Mouse (Mus musculus): ENCODE measurements around the gene Bag6. TPM values are rescaled to one million over a fixed set of nuclear protein-coding genes. Genes with fewer than 3 reads are reported as not detected.

Gene Bag6
- polyA plus RNA-seq, 1 experiment = 271 TPM

DNA sequence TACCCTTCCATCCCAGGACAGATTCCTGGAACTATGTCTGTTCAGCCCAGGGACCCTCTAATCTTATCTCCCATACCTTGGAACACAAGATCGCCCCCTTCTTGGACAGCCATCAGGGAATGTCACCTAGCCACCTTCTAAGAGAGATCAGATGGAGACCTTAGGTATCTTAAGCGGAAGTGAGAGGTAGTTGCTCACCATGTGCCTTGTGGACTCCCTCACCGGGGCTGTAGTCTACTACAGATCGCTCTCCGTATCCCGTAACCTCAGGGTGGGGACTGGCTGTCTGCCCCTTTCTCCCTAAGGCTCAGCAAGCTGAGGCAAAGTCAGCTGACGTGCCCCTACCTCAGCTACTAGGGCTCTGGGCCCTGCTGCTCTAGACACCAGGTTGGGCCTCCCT, 30.9 kb upstream of the Bag6 start:
- no peak overlapping the region for H3K4me3 ChIP-seq
- TF ChIP-seq MAX (IDR thresholded peaks at IDR 0.05; ENCODE audit: low read depth) (no peak), MYOD1 (IDR thresholded peaks at IDR 0.05; ENCODE audit: control insufficient read depth in 1 of 3, insufficient read length in 2 of 3, low read depth in 2 of 3) (no peak), TCF3 (IDR thresholded peaks at IDR 0.05; ENCODE audit: insufficient read length, low read depth) (no peak), MYOG (IDR thresholded peaks at IDR 0.05; ENCODE audit: control insufficient read depth in 1 of 3, insufficient read depth in 1 of 3, insufficient read length in 2 of 3, low read depth in 2 of 3) (no peak), SRF (IDR thresholded peaks at IDR 0.05; ENCODE audit: control insufficient read depth, insufficient read length, low read depth) (no peak), E2F4 (IDR thresholded peaks at IDR 0.05; ENCODE audit: insufficient read depth) (no peak), POLR2A (IDR thresholded peaks at IDR 0.05; ENCODE audit: insufficient read length, low read depth) (no peak), POLR2AphosphoS2 (IDR thresholded peaks at IDR 0.05; ENCODE audit: insufficient read length, low read depth) (no peak), TCF12 (IDR thresholded peaks at IDR 0.05; ENCODE audit: insufficient read depth, poor library complexity, severe bottlenecking) (no peak), USF1 (IDR thresholded peaks at IDR 0.05; ENCODE audit: low read depth) (no peak), REST (IDR thresholded peaks at IDR 0.05; ENCODE audit: insufficient read depth, insufficient read length) (no peak), CEBPB (IDR thresholded peaks at IDR 0.05; ENCODE audit: insufficient read depth, poor library complexity, severe bottlenecking) (no peak)
- H3K27me3 ChIP-seq (ENCODE audit: control insufficient read depth, insufficient read depth, insufficient read length) = no peaks in the 10 kb centered on the region
- no peak overlapping the region for H3ac ChIP-seq (ENCODE audit: control insufficient read depth, insufficient read length)
- H3K36me3 ChIP-seq (ENCODE audit: control insufficient read depth, insufficient read depth) = peaks cover 4% of the 10 kb centered on the region
- no peak overlapping the region for H3K4me2 ChIP-seq (ENCODE audit: low read depth)
- H3K79me2 ChIP-seq (ENCODE audit: control insufficient read depth, insufficient read depth) = no peaks in the 10 kb centered on the region

DNA sequence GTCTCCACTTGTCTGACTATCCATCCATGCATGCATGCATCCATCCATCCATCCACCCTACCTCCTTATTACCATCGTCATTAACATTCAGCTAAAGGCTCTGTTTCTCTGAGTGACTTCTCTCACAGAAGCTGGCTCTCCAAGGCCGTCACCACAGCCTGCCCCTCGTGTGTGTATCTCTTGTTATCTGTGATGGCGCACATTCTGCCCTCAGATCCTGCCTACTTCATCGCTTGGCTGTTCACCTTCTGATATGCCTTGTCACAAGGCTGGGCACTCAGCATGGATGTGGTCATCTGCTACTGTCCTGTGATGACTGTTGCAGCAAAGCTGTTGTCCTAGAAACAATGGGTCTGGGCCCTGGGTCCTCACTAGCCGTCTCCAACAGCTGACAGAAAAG, 30.2 kb upstream of the Bag6 start:
- TF ChIP-seq POLR2AphosphoS2 (IDR thresholded peaks at IDR 0.05; ENCODE audit: insufficient read length, low read depth) = no peak
- no peak for TF ChIP-seq SRF (IDR thresholded peaks at IDR 0.05; ENCODE audit: control insufficient read depth, insufficient read length, low read depth)
- no peak for TF ChIP-seq REST (IDR thresholded peaks at IDR 0.05; ENCODE audit: insufficient read depth, insufficient read length)
- TF ChIP-seq E2F4 (IDR thresholded peaks at IDR 0.05; ENCODE audit: insufficient read depth) = no peak
- no peak for TF ChIP-seq TCF3 (IDR thresholded peaks at IDR 0.05; ENCODE audit: insufficient read length, low read depth)
- TF ChIP-seq MYOD1 (IDR thresholded peaks at IDR 0.05; ENCODE audit: control insufficient read depth in 1 of 3, insufficient read length in 2 of 3, low read depth in 2 of 3) = no peak
- no peak for TF ChIP-seq MAX (IDR thresholded peaks at IDR 0.05; ENCODE audit: low read depth)
- no peak for TF ChIP-seq POLR2A (IDR thresholded peaks at IDR 0.05; ENCODE audit: insufficient read length, low read depth)
- no peak for TF ChIP-seq USF1 (IDR thresholded peaks at IDR 0.05; ENCODE audit: low read depth)
- Histone ChIP-seq H3K4me2 (ENCODE audit: low read depth) (no peak overlapping the region), H3K79me2 (ENCODE audit: control insufficient read depth, insufficient read depth) (no peaks in the 10 kb centered on the region)

DNA sequence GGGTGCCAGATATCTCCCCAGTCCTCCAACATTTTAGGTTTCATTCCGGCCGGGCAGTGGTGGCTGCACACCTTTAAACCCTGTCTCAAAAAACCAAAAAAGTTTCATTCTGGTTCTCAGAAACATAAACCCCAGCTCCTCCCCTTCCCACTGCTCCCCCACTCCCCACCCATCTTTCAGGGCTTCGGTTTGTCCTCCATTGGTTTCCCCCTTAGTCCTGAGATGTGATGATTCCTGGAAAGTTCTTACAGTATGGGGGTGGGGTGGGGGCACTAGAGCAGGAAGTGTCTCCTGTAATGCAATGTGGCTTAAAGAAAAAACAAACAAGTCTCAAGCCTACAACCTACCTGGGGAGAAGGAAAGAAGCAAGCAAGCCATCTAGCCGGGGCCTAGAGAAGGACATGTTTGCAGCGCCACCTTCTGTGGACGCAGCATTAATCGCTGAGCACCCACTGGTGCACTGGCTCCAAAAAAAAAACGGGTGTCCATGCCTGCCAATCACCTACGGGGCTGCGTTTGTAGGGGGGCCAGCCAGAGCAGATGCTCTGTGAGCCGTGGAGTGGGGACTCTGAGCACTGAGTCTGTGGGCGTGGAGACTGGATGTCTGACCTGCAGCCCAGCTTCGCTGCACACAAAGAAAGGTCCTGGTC, 29.1 kb upstream of the Bag6 start:
- no peak overlapping the region for H3K4me3 ChIP-seq
- H3ac ChIP-seq (ENCODE audit: control insufficient read depth, insufficient read length) = no peak overlapping the region
- H3K36me3 ChIP-seq (ENCODE audit: control insufficient read depth, insufficient read depth) = no peaks in the 10 kb centered on the region
- no peak overlapping the region for H3K4me2 ChIP-seq (ENCODE audit: low read depth)
- H3K27me3 ChIP-seq (ENCODE audit: control insufficient read depth, insufficient read depth, insufficient read length) = no peaks in the 10 kb centered on the region
- TF ChIP-seq MAX (IDR thresholded peaks at IDR 0.05; ENCODE audit: low read depth) (no peak), MYOD1 (IDR thresholded peaks at IDR 0.05; ENCODE audit: control insufficient read depth in 1 of 3, insufficient read length in 2 of 3, low read depth in 2 of 3) (no peak), REST (IDR thresholded peaks at IDR 0.05; ENCODE audit: insufficient read depth, insufficient read length) (no peak), POLR2AphosphoS2 (IDR thresholded peaks at IDR 0.05; ENCODE audit: insufficient read length, low read depth) (no peak), POLR2A (IDR thresholded peaks at IDR 0.05; ENCODE audit: insufficient read length, low read depth) (no peak), TCF12 (IDR thresholded peaks at IDR 0.05; ENCODE audit: insufficient read depth, poor library complexity, severe bottlenecking) (no peak)
- no peaks in the 10 kb centered on the region for H3K79me2 ChIP-seq (ENCODE audit: control insufficient read depth, insufficient read depth)

More for the DNA sequence above, 30.2 kb upstream of the Bag6 start:
- no peaks in the 10 kb centered on the region for H3K27me3 ChIP-seq (ENCODE audit: control insufficient read depth, insufficient read depth, insufficient read length)
- no peak overlapping the region for H3ac ChIP-seq (ENCODE audit: control insufficient read depth, insufficient read length)
- peaks cover 4% of the 10 kb centered on the region for H3K36me3 ChIP-seq (ENCODE audit: control insufficient read depth, insufficient read depth)
- H3K4me3 ChIP-seq = no peak overlapping the region

DNA sequence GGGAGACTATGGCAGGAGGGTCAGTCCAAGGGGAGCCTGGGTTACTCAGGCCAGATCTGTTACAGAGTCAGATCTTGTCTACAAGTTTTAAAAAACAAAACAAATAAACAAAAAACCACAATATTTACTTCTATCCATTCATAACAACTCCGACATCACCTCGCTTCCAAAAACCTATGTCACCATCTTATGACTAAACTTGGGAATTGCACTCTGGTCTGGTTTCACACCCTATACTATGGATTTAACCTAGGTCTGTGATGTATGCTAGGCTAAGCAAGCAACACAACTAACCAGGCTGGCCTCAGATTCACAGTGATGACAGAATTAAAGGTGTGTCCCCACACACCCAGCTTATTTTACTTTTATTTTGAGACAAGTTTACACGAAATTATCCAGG, 28.5 kb upstream of the Bag6 start:
- no peak overlapping the region for H3K4me2 ChIP-seq (ENCODE audit: low read depth)
- TF ChIP-seq E2F4 (IDR thresholded peaks at IDR 0.05; ENCODE audit: insufficient read depth) = no peak
- no peak for TF ChIP-seq CEBPB (IDR thresholded peaks at IDR 0.05; ENCODE audit: insufficient read depth, poor library complexity, severe bottlenecking)
- no peak for TF ChIP-seq TCF3 (IDR thresholded peaks at IDR 0.05; ENCODE audit: insufficient read length, low read depth)
- TF ChIP-seq TCF12 (IDR thresholded peaks at IDR 0.05; ENCODE audit: insufficient read depth, poor library complexity, severe bottlenecking) = no peak
- TF ChIP-seq POLR2A (IDR thresholded peaks at IDR 0.05; ENCODE audit: insufficient read length, low read depth) = no peak
- no peak for TF ChIP-seq SRF (IDR thresholded peaks at IDR 0.05; ENCODE audit: control insufficient read depth, insufficient read length, low read depth)
- TF ChIP-seq MAX (IDR thresholded peaks at IDR 0.05; ENCODE audit: low read depth) = no peak
- TF ChIP-seq REST (IDR thresholded peaks at IDR 0.05; ENCODE audit: insufficient read depth, insufficient read length) = no peak
- no peak for TF ChIP-seq MYOD1 (IDR thresholded peaks at IDR 0.05; ENCODE audit: control insufficient read depth in 1 of 3, insufficient read length in 2 of 3, low read depth in 2 of 3)

DNA sequence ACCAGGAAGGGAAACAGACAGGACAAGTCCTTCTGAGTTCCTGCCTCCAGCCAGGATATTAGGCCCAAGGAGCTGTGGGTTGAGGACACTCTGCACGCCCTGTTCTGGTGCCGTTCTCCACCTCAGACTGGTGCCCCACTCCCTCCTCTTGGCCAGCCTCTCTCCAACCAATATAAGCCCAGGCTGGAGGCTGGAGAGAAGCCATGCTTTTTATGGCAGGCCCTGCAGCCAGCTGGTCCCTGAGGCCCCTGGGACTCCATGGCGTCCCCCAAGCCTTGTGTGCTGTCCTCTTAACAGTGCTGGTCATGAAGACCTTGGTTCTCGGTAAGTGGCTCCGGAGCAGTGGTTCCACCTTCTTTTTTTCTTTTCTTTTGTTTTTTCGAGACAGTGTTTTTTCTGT, 26.9 kb upstream of the Bag6 start, which contains the start of gene Ly6g5c:
TSS of gene Ly6g5c (plus strand) at position 183 of the 400 bp plus-strand sequence.
- no peak for TF ChIP-seq E2F4 (IDR thresholded peaks at IDR 0.05; ENCODE audit: insufficient read depth)
- TF ChIP-seq POLR2AphosphoS2 (IDR thresholded peaks at IDR 0.05; ENCODE audit: insufficient read length, low read depth) = no peak
- no peak for TF ChIP-seq MYOD1 (IDR thresholded peaks at IDR 0.05; ENCODE audit: control insufficient read depth in 1 of 3, insufficient read length in 2 of 3, low read depth in 2 of 3)
- no peak for TF ChIP-seq MYOG (IDR thresholded peaks at IDR 0.05; ENCODE audit: control insufficient read depth in 1 of 3, insufficient read depth in 1 of 3, insufficient read length in 2 of 3, low read depth in 2 of 3)
- TF ChIP-seq TCF12 (IDR thresholded peaks at IDR 0.05; ENCODE audit: insufficient read depth, poor library complexity, severe bottlenecking) = no peak
- no peak for TF ChIP-seq CEBPB (IDR thresholded peaks at IDR 0.05; ENCODE audit: insufficient read depth, poor library complexity, severe bottlenecking)
- Histone ChIP-seq H3ac (ENCODE audit: control insufficient read depth, insufficient read length) (no peak within 1 kb of the TSS), H3K4me3 (no peak within 1 kb of the TSS), H3K27me3 (ENCODE audit: control insufficient read depth, insufficient read depth, insufficient read length) (no peaks in the 10 kb centered on the region), H3K79me2 (ENCODE audit: control insufficient read depth, insufficient read depth) (no peaks in the 10 kb centered on the region), H3K4me2 (ENCODE audit: low read depth) (no peak within 1 kb of the TSS), H3K36me3 (ENCODE audit: control insufficient read depth, insufficient read depth) (no peaks in the 10 kb centered on the region)

More for the DNA sequence above, 28.5 kb upstream of the Bag6 start:
- Histone ChIP-seq H3K4me3 (no peak overlapping the region), H3K79me2 (ENCODE audit: control insufficient read depth, insufficient read depth) (no peaks in the 10 kb centered on the region), H3ac (ENCODE audit: control insufficient read depth, insufficient read length) (no peak overlapping the region), H3K27me3 (ENCODE audit: control insufficient read depth, insufficient read depth, insufficient read length) (no peaks in the 10 kb centered on the region), H3K36me3 (ENCODE audit: control insufficient read depth, insufficient read depth) (no peaks in the 10 kb centered on the region)

All from myocyte (in vitro differentiated cells).